Mouse (Mus musculus): ENCODE data around the gene Tmem102.

Tmem102 gene

GRCm38 (mm10) chr11:69787306-69787705 lies 18.1 kb downstream of the Tmem102 start:
- no peak for DNase-seq (ENCODE audit: low spot score)

- peak; percentile 65 for DNase-seq (ENCODE audit: low spot score)
Observed at GRCm38 (mm10) chr11:69784793-69785272, 20.6 kb downstream of the Tmem102 start.

GRCm38 (mm10) chr11:69781828-69782227 lies 23.6 kb downstream of the Tmem102 start:
- no peak for DNase-seq (ENCODE audit: low spot score)

GRCm38 (mm10) chr11:69778985-69779384 lies 26.4 kb downstream of the Tmem102 start:
- DNase-seq (ENCODE audit: low spot score), result no peak

GRCm38 (mm10) chr11:69778258-69778982 lies 27.0 kb downstream of the Tmem102 start:
- DNase-seq (ENCODE audit: low spot score), result no peak

GRCm38 (mm10) chr11:69777504-69778257 lies 27.7 kb downstream of the Tmem102 start:
- no peak for DNase-seq (ENCODE audit: low spot score)

GRCm38 (mm10) chr11:69776488-69776887 lies 28.9 kb downstream of the Tmem102 start:
- DNase-seq (ENCODE audit: low spot score), result no peak

GRCm38 (mm10) chr11:69775716-69776115 lies 29.7 kb downstream of the Tmem102 start:
- no peak for DNase-seq (ENCODE audit: low spot score)

GRCm38 (mm10) chr11:69774961-69775360 lies 30.5 kb downstream of the Tmem102 start:
- no peak for DNase-seq (ENCODE audit: low spot score)

- DNase-seq (ENCODE audit: low spot score), result peak; percentile 58
Observed at GRCm38 (mm10) chr11:69767625-69767909, 37.9 kb downstream of the Tmem102 start.

- DNase-seq (ENCODE audit: low spot score), result no peak
Observed at GRCm38 (mm10) chr11:69766872-69767624, 38.4 kb downstream of the Tmem102 start.

GRCm38 (mm10) chr11:69766126-69766609 lies 39.3 kb downstream of the Tmem102 start:
- DNase-seq (ENCODE audit: low spot score), result no peak

- peak; percentile 63 for DNase-seq (ENCODE audit: low spot score)
Observed at GRCm38 (mm10) chr11:69765221-69766125, 40.0 kb downstream of the Tmem102 start, which contains the start of gene Zbtb4. TSS of gene Zbtb4 (plus strand) at chr11:69765912.

GRCm38 (mm10) chr11:69763551-69763950 lies 41.9 kb downstream of the Tmem102 start:
- no peak for DNase-seq (ENCODE audit: low spot score)

- no peak for DNase-seq (ENCODE audit: low spot score)
Observed at GRCm38 (mm10) chr11:69761868-69762267, 43.6 kb downstream of the Tmem102 start, which contains the start of gene Slc35g3. TSS of gene Slc35g3 (minus strand) at chr11:69761968.

GRCm38 (mm10) chr11:69760901-69761200 lies 44.6 kb downstream of the Tmem102 start:
- DNase-seq (ENCODE audit: low spot score), result no peak

GRCm38 (mm10) chr11:69760160-69760900 lies 45.1 kb downstream of the Tmem102 start:
- DNase-seq (ENCODE audit: low spot score), result no peak

GRCm38 (mm10) chr11:69758971-69759721 lies 46.3 kb downstream of the Tmem102 start:
- DNase-seq (ENCODE audit: low spot score), result peak; percentile 96

- DNase-seq (ENCODE audit: low spot score), result peak; percentile 98
Observed at GRCm38 (mm10) chr11:69758478-69758970, 46.9 kb downstream of the Tmem102 start, which contains the start of gene Polr2a. TSS of gene Polr2a (minus strand) at chr11:69758637.

- DNase-seq (ENCODE audit: low spot score), result peak; percentile 92
Observed at GRCm38 (mm10) chr11:69758090-69758456, 47.4 kb downstream of the Tmem102 start.
